Mouse (Mus musculus): ENCODE measurements around the gene Rbm28. TPM values are rescaled to one million over a fixed set of nuclear protein-coding genes. Genes with fewer than 3 reads are reported as not detected.

Rbm28 gene
- total RNA-seq, 2 experiments from 2014 or later: 12.9 to 15.2 TPM

DNA sequence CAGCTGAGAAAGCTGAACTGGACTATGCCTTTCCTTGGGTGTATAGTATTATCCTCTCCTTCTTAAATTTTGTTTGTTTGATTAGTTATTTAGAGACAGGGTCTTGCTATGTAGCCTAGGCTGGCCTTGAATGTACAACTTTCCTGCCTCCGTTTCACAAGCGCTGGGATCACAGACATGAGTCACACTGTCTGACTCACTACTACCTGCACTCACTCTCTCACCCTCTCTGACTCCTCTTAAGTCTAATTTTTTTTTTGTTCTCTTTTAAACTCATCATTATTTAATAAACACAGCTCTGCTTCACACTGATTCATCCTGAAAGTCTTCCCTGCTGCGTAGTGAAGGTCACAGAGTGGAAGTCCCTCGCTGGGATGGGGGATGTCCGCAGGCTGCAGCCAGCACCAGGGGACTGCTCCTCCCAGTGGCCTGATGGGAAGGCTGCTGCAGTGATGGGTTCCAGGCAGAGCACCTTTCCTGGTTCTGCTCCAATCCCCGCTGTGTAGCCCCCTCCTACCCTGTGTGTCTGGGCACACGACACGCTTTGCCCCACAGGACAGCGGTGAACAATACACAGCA lies 81.9 kb downstream of the Rbm28 start:
- DNase-seq (ENCODE audit: low spot score): no peak

DNA sequence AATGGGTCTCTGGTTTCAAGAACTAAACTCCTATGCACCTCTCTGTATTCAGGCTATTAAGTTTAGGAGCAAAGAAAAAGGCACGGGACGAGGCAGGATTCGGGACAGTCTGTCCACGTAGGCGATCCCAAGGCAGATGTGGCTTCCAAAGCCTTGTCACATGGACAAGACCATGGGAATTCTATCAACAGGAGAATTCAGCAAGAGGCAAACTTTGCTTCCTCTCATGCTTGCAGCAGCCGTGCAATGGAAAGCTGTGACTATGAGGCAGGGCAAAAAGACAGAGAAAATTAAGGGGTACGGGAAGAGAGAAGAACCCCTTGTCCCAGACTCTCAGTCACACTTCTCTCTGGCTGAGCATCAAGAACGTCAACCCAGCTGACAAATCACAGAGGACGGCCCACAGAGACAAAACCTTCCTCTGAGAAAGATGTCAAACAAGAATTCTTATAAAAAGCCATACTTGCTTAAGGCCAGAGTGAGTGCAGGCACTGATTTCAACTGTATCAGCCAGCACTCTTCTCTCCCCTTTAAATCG lies 82.9 kb downstream of the Rbm28 start:
- DNase-seq (ENCODE audit: low spot score): no peak

DNA sequence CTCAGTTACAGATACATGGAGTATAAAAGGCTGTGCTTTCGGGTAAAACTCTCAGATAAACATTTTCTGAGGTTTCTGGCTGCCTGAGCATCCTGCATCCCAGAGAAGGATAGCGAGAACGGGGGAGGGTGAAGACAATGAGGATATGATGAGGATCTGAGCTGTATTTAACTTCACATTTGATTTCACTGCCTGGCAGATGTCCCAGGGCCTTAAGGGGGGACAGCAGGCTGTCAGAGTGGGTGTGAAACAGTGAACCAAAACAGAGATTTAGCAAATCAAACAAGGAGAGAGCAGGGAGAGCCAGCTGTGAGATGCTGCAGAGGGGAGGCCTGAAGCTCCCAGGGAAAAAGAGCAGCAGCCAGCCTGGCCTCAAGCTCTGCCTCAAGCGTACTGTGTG lies 85.5 kb downstream of the Rbm28 start:
- DNase-seq (ENCODE audit: low spot score): no peak

DNA sequence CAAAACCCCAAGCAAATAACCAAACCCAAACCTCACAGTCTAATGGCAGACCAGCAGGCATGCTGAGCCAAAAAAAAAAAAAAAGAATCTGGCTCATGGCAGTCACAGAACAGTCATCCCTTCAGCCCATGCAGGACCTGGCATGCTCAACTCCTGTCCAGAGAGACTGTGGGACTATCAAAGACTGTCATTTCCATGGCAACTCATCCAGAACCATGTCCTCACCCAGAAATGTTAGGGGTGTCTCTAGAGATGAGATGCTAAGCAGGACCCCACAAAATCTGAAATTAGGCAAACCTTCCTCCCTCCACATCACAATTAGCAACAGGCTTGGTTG lies 90.7 kb downstream of the Rbm28 start:
- DNase-seq (ENCODE audit: low spot score): no peak

Small RNA genes within 50 kb of the gene (microRNA-seq; reads per million reads assigned to microRNA genes)
- not detected for gene Gm24303

Other genes starting within 250 kb of the Rbm28 start
- 10 to 100 TPM in 1 of 2 experiments, under 1 TPM in 1; 0.48 to 13.2 TPM for gene Lep, start 104.8 kb downstream of the Rbm28 start, total RNA-seq (2021)
- gene Prrt4, start 14.6 kb upstream of the Rbm28 start, total RNA-seq (2021): under 1 TPM; 0.30 to 1.00 TPM
- 10 to 100 TPM in 1 of 2 experiments, 1 to 10 TPM in 1; 9.2 to 12.8 TPM for gene Impdh1, start 51.4 kb upstream of the Rbm28 start, total RNA-seq (2021)
- 1 to 10 TPM; 2.4 to 3.7 TPM for gene Hilpda, start 107.5 kb upstream of the Rbm28 start, total RNA-seq (2021)
- gene Fam71f2, start 114.6 kb upstream of the Rbm28 start, total RNA-seq (2021): not detected
- gene Fam71f1, start 154.1 kb upstream of the Rbm28 start, total RNA-seq (2021): not detected
- 10 to 100 TPM; 71.3 to 96.1 TPM for gene Calu, start 183.1 kb upstream of the Rbm28 start, total RNA-seq (2021)
- under 1 TPM in 1 of 2 experiments, not detected in 1; 0.26 TPM for gene Opn1sw, start 223.5 kb upstream of the Rbm28 start, total RNA-seq (2021)
- gene Ccdc136, start 231.3 kb upstream of the Rbm28 start, total RNA-seq (2021): 10 to 100 TPM; 11.8 to 12.2 TPM